Mouse (Mus musculus): ENCODE results near the gene Rad9b.

- no peak for TF ChIP-seq CTCF (IDR thresholded peaks at IDR 0.05; ENCODE audit: low read depth)
- no peak for TF ChIP-seq EP300 (IDR thresholded peaks at IDR 0.05; ENCODE audit: low read depth)
These were observed 73.1 kb downstream of the Rad9b start for GRCm38 (mm10) chr5:122280827-122281462.
